Mouse (Mus musculus) thymus, postnatal 36 days (tissue): ENCODE measurements around the gene Rhox4a.
"Not testable (repeated sequence)": the region's sequence is repeated elsewhere in the genome, so short reads cannot be mapped to it uniquely, and the experiment has no call there.

ENCODE experiments used
- DNase-seq, 2 experiments: peaks; one replicate each; pipeline ENCODE4 v3.0.0; 2022; ENCODE audit warnings: mixed read lengths in 2 of 2

The Rhox4a gene

GRCm38 (mm10) chrX:37265038-37265437 lies at the start of gene Rhox4a:
Gene Rhox4a (plus strand): TSS chrX:37265338.
- DNase-seq: not testable (repeated sequence)

GRCm38 (mm10) chrX:37222158-37222557 lies 43.0 kb upstream of the Rhox4a start, which contains the start of gene Rhox1:
Gene Rhox1 (minus strand): TSS chrX:37222258.
- not testable (repeated sequence) for DNase-seq

GRCm38 (mm10) chrX:37244676-37245075 lies 20.5 kb upstream of the Rhox4a start, which contains the start of gene Rhox2a:
Gene Rhox2a (plus strand): TSS chrX:37244976.
- not testable (repeated sequence) for DNase-seq

- DNase-seq: not testable (repeated sequence)
Measured at GRCm38 (mm10) chrX:37249619-37250018, 15.5 kb upstream of the Rhox4a start, which contains the start of gene Rhox3a. Gene Rhox3a (plus strand): TSS chrX:37249919.
